Mouse (Mus musculus): ENCODE measurements around the gene Trpv1. TPM values are rescaled to one million over a fixed set of nuclear protein-coding genes. Genes with fewer than 3 reads are reported as not detected.

Trpv1 gene
- polyA plus RNA-seq (2012; rRNA removed) = 0.29 and 0.50 TPM in 2 replicates

DNA sequence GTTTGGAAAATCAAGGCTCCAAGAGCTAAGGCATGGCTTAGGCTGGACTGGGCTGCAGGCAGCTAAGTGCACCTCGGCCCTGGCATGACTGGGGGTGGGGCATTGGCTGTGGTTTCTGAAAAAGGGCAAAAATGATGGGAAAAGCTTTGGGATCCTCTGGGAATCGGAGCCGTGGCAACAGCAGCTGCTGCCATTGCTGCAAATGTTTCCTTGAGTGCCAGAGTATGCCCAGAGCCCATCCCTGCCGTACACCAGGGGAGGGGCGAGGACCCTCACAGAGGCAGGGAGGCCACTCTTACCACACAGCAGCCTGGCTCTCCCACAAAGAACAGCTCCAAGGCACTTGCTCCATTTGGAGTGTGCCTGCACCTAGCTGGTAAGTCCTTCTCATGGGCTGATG is at the start of gene Trpv1:
Gene Trpv1, plus strand, starts transcription at position 301 of the 400 bp plus-strand sequence.

DNA sequence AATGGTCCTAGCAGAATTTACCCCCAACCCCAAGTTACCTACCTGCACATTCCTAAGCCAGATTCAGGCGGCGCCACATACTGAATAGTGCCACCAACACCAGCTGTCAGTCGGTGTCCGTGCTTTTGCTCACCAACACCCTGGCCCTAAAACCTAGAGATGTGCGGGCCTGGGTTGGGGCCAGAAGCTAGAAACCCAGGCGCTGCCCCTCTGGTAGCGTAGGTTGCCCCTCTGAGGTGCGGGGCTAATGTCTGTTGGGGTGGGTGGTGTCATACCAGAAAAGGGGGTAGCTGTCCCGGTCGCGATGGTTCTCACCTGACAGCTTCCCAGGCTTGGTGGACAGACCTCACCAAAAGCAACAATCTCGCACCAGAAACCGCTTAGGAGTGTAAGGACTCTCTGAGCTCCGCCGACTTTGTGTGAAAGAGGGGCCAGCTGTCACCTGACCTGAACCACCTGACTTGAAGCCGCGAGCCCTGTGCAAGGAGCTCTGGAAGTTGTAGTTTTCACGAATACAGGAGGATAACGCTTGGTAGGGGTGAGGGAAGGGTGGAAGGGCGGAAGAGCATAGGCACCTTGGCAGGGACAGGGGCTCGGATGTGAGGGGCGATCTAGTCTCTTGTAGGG is 35.4 kb upstream of the Trpv1 start, which contains the start of gene Ctns:
Gene Ctns, minus strand, starts transcription at position 440 of the 627 bp plus-strand sequence.

DNA sequence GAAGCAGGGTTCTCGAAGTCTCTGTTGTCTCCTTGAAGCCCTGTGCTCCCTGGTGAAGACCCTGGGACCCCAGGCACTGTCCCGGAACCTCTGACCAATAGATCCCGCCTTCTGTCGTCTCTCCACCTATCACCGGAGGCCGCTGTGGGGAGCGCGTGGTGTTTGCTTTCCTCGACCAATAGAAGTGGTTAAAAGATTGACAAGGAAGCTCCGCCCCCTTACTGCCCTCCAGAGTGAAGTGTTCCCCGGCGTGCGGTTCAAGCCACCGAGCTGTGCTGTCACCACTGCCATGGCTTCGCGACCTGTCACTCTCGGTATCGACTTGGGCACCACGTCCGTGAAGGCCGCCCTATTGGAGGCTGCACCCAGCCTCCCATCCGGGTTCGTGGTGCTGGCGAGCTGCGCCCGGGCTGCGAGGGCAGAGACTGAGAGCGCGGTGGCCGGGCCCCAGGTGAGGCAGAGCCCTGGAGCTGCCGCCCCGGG is 34.8 kb upstream of the Trpv1 start, which contains the start of gene Shpk:
Gene Shpk, plus strand, starts transcription at position 231 of the 483 bp plus-strand sequence.

DNA sequence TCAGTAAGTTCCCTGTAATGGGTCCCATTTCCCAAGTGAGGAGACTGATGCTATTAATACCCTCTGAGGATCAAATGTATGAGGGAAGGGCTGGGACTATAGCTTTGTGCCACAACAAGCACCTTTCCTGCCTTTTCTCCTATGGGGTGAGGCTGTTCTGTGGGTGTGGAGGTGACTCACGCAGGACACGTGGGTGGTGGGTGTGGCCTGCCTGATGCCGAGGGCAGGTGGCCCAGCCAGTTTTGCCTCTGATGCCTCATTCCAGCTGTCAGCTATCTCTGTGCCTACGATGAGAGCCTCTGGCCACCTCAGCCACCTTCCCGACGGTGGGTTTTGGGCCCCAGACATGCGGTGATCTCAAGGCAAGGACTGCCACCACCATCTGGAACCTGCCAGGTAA is 33.2 kb downstream of the Trpv1 start, which contains the start of gene Trpv3:
Gene Trpv3, plus strand, starts transcription at position 122 of the 400 bp plus-strand sequence.

Other genes starting within 250 kb of the Trpv1 start
- 5.1 and 5.6 TPM in 2 replicates for gene P2rx1, start 235.2 kb upstream of the Trpv1 start, polyA plus RNA-seq (2012; rRNA removed)
- gene Camkk1, start 215.3 kb upstream of the Trpv1 start, polyA plus RNA-seq (2012; rRNA removed) = 1.00 and 1.2 TPM in 2 replicates
- 1.8 TPM in 2 replicates for gene Ncbp3, start 186.5 kb upstream of the Trpv1 start, polyA plus RNA-seq (2012; rRNA removed)
- 0.16 and 0.22 TPM in 2 replicates for gene Itgae, start 143.7 kb upstream of the Trpv1 start, polyA plus RNA-seq (2012; rRNA removed)
- gene Haspin, start 96.0 kb upstream of the Trpv1 start, polyA plus RNA-seq (2012; rRNA removed) = 2.7 and 2.9 TPM in 2 replicates
- gene P2rx5, start 73.9 kb upstream of the Trpv1 start, polyA plus RNA-seq (2012; rRNA removed) = 0.09 and 0.14 TPM in 2 replicates
- gene Emc6, start 57.3 kb upstream of the Trpv1 start, polyA plus RNA-seq (2012; rRNA removed) = 61.5 and 63.4 TPM in 2 replicates
- gene Tax1bp3, start 57.2 kb upstream of the Trpv1 start, polyA plus RNA-seq (2012; rRNA removed) = 15.3 and 18.9 TPM in 2 replicates
- 5.9 TPM in 2 replicates for gene Ctns, start 35.2 kb upstream of the Trpv1 start, polyA plus RNA-seq (2012; rRNA removed)
- gene Shpk, start 34.8 kb upstream of the Trpv1 start, polyA plus RNA-seq (2012; rRNA removed) = 5.4 and 5.6 TPM in 2 replicates
- gene Trpv3, start 33.1 kb downstream of the Trpv1 start, polyA plus RNA-seq (2012; rRNA removed) = 0.02 TPM in 2 replicates
- gene Aspa, start 95.3 kb downstream of the Trpv1 start, polyA plus RNA-seq (2012; rRNA removed) = 6.0 and 6.2 TPM in 2 replicates
- gene Gm49340, start 95.4 kb downstream of the Trpv1 start, polyA plus RNA-seq (2012; rRNA removed) = 0.18 and 0.23 TPM in 2 replicates
- gene Spata22, start 95.4 kb downstream of the Trpv1 start, polyA plus RNA-seq (2012; rRNA removed) = 4.5 and 5.3 TPM in 2 replicates
- gene Olfr20, start 116.5 kb downstream of the Trpv1 start, polyA plus RNA-seq (2012; rRNA removed) = 0.54 and 0.66 TPM in 2 replicates
- not detected in 2 replicates for gene Olfr376, start 137.0 kb downstream of the Trpv1 start, polyA plus RNA-seq (2012; rRNA removed)
- not detected in 2 replicates for gene Olfr1, start 165.3 kb downstream of the Trpv1 start, polyA plus RNA-seq (2012; rRNA removed)
- gene Olfr378, start 194.2 kb downstream of the Trpv1 start, polyA plus RNA-seq (2012; rRNA removed) = not detected in 2 replicates
- gene Olfr380, start 223.2 kb downstream of the Trpv1 start, polyA plus RNA-seq (2012; rRNA removed) = not detected in 2 replicates

All from liver, embryonic 18 days (tissue).